Mouse (Mus musculus) forelimb bud, embryonic 11.5 days (tissue): ENCODE measurements at regions not wholly inside any gene's neighbourhood (a gene's known extent, or its start where the extent isn't known, plus 50 kb on each side); places are given as distances from the start of the nearest gene placed in this dataset.
A peak's percentile ranks its signal among the peaks of the same experiment; 100 is the strongest.

ENCODE experiments used
- DNase-seq: peaks from one replicate; pipeline ENCODE4 v3.0.0-alpha.2; 2012; ENCODE audit warnings: low read depth, low spot score

- peak; percentile 61 for DNase-seq
Measured at GRCm38 (mm10) chrX:70089154-70089801, 144.2 kb downstream of the 1700020N15Rik start.

- no peak for DNase-seq
Measured at GRCm38 (mm10) chrX:70094259-70094658, 149.2 kb downstream of the 1700020N15Rik start.

GRCm38 (mm10) chrX:70099561-70099960, 154.5 kb downstream of the 1700020N15Rik start:
- no peak for DNase-seq
